In the genomic region with DNA sequence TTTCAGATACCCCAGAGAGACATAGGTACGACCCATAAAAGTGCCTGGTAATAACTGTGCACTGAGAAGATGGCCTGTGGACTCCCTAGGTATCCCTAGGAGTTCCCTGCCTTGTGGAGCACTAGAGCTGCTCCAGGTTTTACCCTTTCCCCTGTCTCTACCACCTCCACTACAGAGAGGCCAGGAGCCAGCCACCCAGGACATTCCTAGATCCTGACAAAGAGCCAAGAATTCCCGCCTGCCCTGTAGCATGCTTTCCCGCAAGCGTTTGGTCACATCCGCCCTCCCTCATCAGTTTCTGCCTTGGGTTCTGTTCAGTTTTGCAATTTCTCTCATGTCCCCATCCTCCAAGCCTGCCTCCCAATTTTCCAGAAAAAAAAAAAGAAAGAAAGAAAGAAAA, we compare ENCODE assay signal across 23 mouse cellular contexts.
DNase-seq lines count a peak whose midpoint lies in the region; ATAC-seq lines count a peak whose summit lies in the region.
"Had no signal": no experiment of that assay in that cellular context is flagged by ENCODE, and none has a peak within 500 bp of the region (broad histone marks: within the 10 kb centered on the region; RNA-seq: fewer than 3 reads in every experiment).

No protein-coding gene starts in this region.

- no peaks in the 10 kb centered on the region for H3K9me3 ChIP-seq in lung, embryonic 16.5 days (ENCODE audit: control insufficient read depth, low read length)
- H3K9me3 ChIP-seq: embryonic facial prominence, embryonic 12.5 days; heart, embryonic 13.5 days; hindbrain, embryonic 10.5 days; lung, embryonic 15.5 days; neural tube, embryonic 15.5 days; stomach, embryonic 15.5 days had no signal

- peak; percentile 32 for ATAC-seq in lung, embryonic 16.5 days (ENCODE audit: low read depth)
- ATAC-seq: forebrain, postnatal 0 days; hindbrain, postnatal 0 days; intestine, postnatal 0 days; midbrain, embryonic 16.5 days had no signal

- H3K4me3 ChIP-seq in lung, embryonic 16.5 days (ENCODE audit: low read length): no peak overlapping the region
- H3K4me3 ChIP-seq: embryonic facial prominence, embryonic 12.5 days; heart, embryonic 13.5 days; hindbrain, embryonic 10.5 days; lung, embryonic 15.5 days; neural tube, embryonic 15.5 days; stomach, embryonic 15.5 days had no signal

- peak; percentile 43 to 52 for DNase-seq in cerebellum, postnatal 10 days
- DNase-seq in cerebellum, adult 8-10 months: no peak
- peak; percentile 39 for DNase-seq in heart, postnatal 4 days
- no peak for DNase-seq in heart, adult 8-10 months (ENCODE audit: low spot score)
- no peak for DNase-seq in lung, postnatal 4 days
- peak; percentile 17 for DNase-seq in lung, postnatal 36 days
- DNase-seq in gastrocnemius, postnatal 36 days: no peak
- DNase-seq: adrenal gland, postnatal 25 days; cerebellum, adult 11-12 months; forebrain, postnatal 0 days; right cerebral cortex, postnatal 25 days; thymus, adult 18-20 months had no signal

- H3K36me3 ChIP-seq in lung, embryonic 16.5 days (ENCODE audit: control insufficient read depth, insufficient read depth, low read length): no peaks in the 10 kb centered on the region
- H3K36me3 ChIP-seq: embryonic facial prominence, embryonic 12.5 days; heart, embryonic 13.5 days; hindbrain, embryonic 10.5 days; lung, embryonic 15.5 days; neural tube, embryonic 15.5 days; stomach, embryonic 15.5 days had no signal

- no peak overlapping the region for H3K9ac ChIP-seq in lung, embryonic 16.5 days (ENCODE audit: low read length)
- H3K9ac ChIP-seq: embryonic facial prominence, embryonic 12.5 days; forebrain, postnatal 0 days; heart, embryonic 13.5 days; lung, embryonic 15.5 days; neural tube, embryonic 15.5 days; stomach, embryonic 15.5 days had no signal

- 45% methylated on average over 5 of the region's 5 CpGs for WGBS in lung, embryonic 16.5 days

- H3K4me2 ChIP-seq in lung, embryonic 16.5 days (ENCODE audit: low read depth, low read length): no peak overlapping the region
- H3K4me2 ChIP-seq: embryonic facial prominence, embryonic 12.5 days; heart, embryonic 13.5 days; liver, embryonic 11.5 days; lung, embryonic 15.5 days; neural tube, embryonic 15.5 days; stomach, embryonic 15.5 days had no signal

- peaks cover 7% of the 10 kb centered on the region for H3K4me1 ChIP-seq in lung, embryonic 16.5 days (replicated peaks; ENCODE audit: control insufficient read depth, insufficient read depth, low read length)
- H3K4me1 ChIP-seq: embryonic facial prominence, embryonic 12.5 days; hindbrain, embryonic 10.5 days; neural tube, embryonic 15.5 days had no signal

- intact Hi-C loops in gastrocnemius, postnatal 36 days (cut with DNase I): no loop called here

- no peaks in the 10 kb centered on the region for H3K27me3 ChIP-seq in lung, embryonic 16.5 days (ENCODE audit: control insufficient read depth, insufficient read depth, low read depth, low read length)
- H3K27me3 ChIP-seq: embryonic facial prominence, embryonic 12.5 days; lung, embryonic 15.5 days; neural tube, embryonic 15.5 days; stomach, embryonic 15.5 days had no signal

- H3K27ac ChIP-seq in lung, embryonic 16.5 days (ENCODE audit: low read length): no peak overlapping the region
- H3K27ac ChIP-seq: embryonic facial prominence, embryonic 12.5 days; heart, embryonic 13.5 days; hindbrain, embryonic 10.5 days; hindbrain, postnatal 0 days; lung, embryonic 15.5 days; neural tube, embryonic 15.5 days; stomach, embryonic 15.5 days had no signal

Comparison
In these comparisons a context has a peak if more than half of its experiments do, and no peak if none do; other contexts are left out.
1. DNase-seq: peak in cerebellum, postnatal 10 days (2 of 2), heart, postnatal 4 days (single experiment) and lung, postnatal 36 days (single experiment); none in cerebellum, adult 8-10 months (single experiment), heart, adult 8-10 months (single experiment), lung, postnatal 4 days (0 of 2) and gastrocnemius, postnatal 36 days (0 of 2).